Mouse (Mus musculus) olfactory bulb, adult 2 months (tissue): ENCODE data around the gene Brk1.

ENCODE experiments used
- CTCF ChIP-seq: fragments of 200-500 bp; IDR thresholded peaks from 2 replicates; pipeline ENCODE4 v1.5.1; 2012; ENCODE audit warnings: low read depth, mild to moderate bottlenecking, low read length, moderate library complexity; ENCODE audit not compliant: insufficient read depth
- POLR2A ChIP-seq: fragments of 200-500 bp; IDR thresholded peaks from 2 replicates; pipeline ENCODE4 v1.6.1; 2012; ENCODE audit warnings: mild to moderate bottlenecking, low read depth, low read length, moderate library complexity; ENCODE audit not compliant: insufficient read depth

GRCm38 (mm10) chr6:113605224-113605545 lies 613 bp downstream of the Brk1 start:
- TF ChIP-seq POLR2A (no peak), CTCF (no peak; the same call in 1 of the 2 replicates)
